Mouse (Mus musculus) kidney, postnatal 25 days (tissue): Measurements from ENCODE around the gene Lgals1.

Experiments
- DNase-seq, 2 experiments: peaks; one replicate each; pipeline ENCODE4 v3.0.0; 2021; ENCODE audit warnings: mixed read lengths in 2 of 2

Gene Lgals1

DNA sequence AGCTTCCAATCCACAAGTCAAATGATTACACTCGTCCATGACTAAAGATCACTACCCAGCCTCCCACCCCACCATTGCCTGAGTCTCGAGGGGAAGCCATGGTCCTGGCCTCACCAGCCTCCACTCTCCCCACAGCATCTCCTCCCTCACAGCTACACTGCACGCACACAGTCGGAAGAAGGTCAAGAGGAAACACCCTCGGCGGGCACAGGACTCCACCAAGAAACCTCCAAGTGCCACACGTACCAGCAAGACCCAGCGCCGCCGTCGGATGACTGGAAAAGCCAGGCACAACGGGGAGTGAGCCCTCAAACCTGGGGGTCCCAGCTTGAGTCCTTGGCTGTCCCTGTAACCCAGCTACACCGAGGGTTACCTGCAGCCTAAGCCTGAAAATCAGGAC lies 13.8 kb downstream of the Lgals1 start:
- DNase-seq: no peak

DNA sequence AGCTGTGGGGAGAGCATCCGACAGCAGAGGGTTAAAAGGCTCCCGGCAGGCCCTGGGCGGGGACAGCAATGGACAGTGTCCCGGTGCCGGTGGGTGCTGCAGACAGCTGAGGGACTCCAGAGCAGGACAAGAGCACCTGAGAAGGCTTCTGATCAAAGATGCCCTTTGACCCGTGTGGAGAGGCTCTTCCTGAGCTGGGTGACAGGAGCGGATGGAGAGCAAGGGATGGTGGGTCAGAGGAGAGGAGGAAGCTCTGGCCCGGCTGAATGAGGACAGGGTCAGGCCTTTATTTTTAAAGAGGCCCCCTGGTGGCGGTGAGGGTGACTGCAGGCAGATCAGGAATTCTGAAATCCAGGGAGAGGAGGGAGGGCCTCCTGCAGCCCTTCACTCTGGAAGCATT lies 16.1 kb downstream of the Lgals1 start:
- DNase-seq: peak; percentile 84 to 87

GRCm38 (mm10) chr15:78946232-78946631 lies 19.7 kb downstream of the Lgals1 start:
- no peak for DNase-seq

DNA sequence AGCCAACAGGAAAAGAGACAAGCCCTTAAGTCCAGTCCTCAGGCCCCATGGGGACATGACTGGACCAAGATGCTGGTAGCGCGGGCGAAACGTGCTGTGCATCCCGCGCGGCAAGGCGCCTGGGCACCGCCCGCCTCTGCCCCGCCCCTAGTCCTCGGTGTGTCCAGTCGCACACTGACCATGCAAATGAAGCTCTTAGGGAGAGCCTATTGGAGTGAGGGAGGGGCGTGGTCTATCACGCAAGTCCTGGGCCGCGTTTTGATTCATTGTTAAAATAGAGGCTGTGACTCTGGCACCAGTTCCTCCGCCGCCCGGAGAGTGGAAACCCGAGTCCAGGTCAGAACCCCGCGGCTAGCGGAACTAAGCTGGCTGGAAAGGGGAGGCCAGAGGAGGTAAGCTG lies 21.1 kb downstream of the Lgals1 start, which contains the start of gene Triobp:
Triobp (plus strand) TSS at position 68 of the 400 bp plus-strand sequence.
- peak; percentile 91 to 95 for DNase-seq

GRCm38 (mm10) chr15:78948152-78948725 lies 21.7 kb downstream of the Lgals1 start:
- DNase-seq: no peak

DNA sequence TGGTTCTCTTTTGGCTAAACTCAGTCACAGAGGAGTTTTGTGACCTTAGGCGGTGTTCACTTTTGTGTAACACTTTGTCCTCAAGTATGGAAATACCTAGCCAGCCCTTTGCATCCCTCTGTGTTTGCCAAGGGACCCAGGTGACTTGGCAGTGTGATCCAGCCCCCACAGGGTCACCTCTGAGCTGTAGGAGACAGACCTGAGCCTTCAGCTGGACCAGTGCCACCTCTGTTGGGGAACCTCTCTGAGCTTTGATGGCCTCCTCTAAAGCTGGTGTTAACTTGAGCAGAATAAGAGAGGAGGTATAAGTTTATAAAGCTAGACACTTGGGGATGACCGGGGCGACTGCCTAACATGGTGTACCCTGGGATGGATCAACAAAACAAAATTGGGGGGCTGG lies 22.4 kb downstream of the Lgals1 start:
- DNase-seq: no peak

DNA sequence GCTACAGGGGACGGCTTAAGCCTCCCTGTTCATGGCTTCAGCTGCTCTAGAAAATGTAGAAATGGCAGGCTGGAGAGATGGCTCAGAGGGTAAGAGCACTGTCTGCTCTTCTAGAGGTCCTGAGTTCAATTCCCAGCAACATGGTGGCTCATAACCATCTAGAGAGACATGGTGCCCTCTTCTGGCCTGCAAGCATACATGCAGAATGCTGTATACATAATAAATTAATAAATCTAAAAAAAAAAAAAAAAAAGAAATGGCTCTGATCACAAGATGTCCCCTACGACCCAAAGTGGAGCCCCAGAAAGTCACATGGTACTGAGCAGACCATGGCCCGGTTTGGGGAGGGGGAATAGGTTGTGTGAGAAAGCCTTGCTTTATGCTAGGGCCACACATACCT lies 29.1 kb downstream of the Lgals1 start:
- no peak for DNase-seq

- peak in 1 of 2 experiments; percentile 36 for DNase-seq
Measured at GRCm38 (mm10) chr15:78956351-78956750, 29.8 kb downstream of the Lgals1 start.

- DNase-seq: no peak
Measured at GRCm38 (mm10) chr15:78957021-78957420, 30.5 kb downstream of the Lgals1 start.

GRCm38 (mm10) chr15:78959537-78959936 lies 33.0 kb downstream of the Lgals1 start:
- no peak for DNase-seq

GRCm38 (mm10) chr15:78960088-78960487 lies 33.6 kb downstream of the Lgals1 start:
- DNase-seq: no peak

- DNase-seq: peak; percentile 80
Measured at GRCm38 (mm10) chr15:78962885-78963284, 36.4 kb downstream of the Lgals1 start.

GRCm38 (mm10) chr15:78971626-78972025 lies 45.1 kb downstream of the Lgals1 start:
- no peak for DNase-seq

DNA sequence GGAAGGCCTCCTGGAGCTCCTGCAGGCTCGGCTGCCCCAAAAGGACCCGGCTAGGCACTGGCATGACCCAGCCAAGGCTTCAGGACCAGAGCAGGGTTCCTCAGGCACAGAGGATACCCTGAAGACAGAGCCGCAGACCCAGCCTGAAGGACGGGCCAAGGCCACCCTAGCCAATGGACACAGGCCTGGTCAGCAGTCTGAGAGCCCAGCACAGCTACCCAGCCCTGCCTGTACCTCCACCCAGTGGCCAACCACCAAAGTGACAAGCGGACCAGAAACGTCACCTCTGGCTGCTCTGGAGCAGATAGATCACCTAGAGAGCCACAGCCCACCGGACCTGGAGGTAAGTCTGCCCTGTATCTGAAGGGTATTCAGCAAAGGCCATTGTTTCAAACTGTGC lies 47.4 kb downstream of the Lgals1 start:
- peak in 1 of 2 experiments; percentile 14 for DNase-seq

DNA sequence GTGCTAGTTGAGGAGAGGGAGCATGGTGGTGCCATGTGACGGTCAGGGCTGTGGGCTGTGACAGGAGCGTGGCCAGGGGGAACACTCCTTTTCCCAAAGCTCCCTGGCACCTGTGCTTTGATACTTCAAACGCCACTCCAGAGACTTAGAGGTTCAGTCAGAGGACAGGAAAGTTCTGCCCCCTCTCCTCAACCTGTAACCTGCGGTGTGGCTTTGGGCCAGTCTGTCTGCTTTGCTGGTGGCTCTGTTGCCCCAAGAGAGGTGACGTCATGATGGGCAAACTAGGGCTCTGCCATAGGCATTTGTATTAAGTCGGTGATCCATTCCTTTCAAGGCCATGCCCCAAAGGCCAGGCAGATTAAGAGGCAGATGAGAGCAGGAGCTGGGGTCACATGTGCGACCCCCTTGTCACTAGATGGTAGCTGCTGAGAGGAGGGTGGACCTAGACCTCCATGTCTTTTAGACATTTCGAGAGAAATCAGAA lies 51.2 kb downstream of the Lgals1 start:
- DNase-seq: no peak

- DNase-seq: peak; percentile 62 to 83
Measured at GRCm38 (mm10) chr15:78978875-78979274, 52.4 kb downstream of the Lgals1 start.
